Mouse (Mus musculus) kidney, postnatal 14 days (tissue): ENCODE results near the gene D17Wsu92e.

ENCODE experiments used
- DNase-seq: peaks from one replicate; pipeline ENCODE4 v3.0.0; 2022; ENCODE audit warnings: mixed read lengths

The D17Wsu92e gene

DNA sequence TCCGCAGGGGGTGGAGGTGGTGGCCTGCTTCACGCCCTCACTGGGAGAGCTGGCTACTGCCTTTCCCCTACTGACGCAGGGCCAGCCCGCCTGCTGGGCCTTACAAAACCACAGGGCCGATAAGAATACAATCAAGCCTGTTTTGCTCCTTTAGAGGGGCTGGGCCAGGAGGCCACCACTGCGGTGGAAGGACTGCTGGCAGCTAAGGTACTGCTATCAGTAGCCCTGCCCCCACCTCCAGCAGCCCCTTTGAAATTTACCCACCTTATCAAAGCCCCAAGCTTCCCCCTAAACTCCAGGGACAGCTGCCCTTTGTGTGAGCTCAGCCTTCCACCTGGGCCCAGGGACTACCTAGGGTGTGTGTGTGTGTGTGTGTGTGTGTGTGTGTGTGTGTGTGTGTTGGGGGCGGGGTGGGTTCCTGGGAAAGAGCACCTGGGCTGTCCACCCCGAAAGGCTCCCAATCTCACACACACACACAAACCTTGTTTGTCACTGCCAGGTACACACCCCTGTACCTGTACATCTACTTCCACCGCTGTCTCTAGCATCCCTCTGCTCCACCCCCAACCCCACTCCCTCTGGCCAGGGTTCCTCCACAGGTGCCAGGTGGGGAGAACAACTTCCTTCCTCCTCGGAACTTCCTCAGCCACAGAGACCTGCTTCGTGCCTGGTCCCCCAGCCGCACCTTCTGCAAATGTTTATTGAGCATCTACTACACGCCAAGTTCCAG, 85.9 kb downstream of the D17Wsu92e start:
- DNase-seq = no peak

GRCm38 (mm10) chr17:27732694-27733093, 87.8 kb downstream of the D17Wsu92e start:
- DNase-seq = no peak

DNA sequence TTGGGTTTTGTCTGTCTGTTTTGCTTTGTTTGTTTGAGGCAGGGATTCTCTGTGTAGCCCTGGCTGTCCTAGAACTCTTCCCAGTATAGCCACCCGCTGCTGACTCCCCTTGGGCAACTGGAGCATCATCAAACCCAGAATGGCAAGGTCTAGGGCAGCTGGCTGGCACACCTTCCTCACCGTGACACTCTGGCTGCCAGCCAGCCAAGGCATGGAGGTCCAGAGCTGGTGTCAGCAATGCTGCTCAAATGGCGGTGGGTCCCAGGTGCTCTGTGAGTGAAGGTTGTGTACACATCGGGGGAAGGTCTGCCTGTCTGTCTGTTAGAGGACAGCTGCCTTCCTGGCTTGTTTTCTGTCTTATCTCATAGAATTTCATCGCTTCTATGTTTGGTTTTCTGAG, 88.3 kb downstream of the D17Wsu92e start:
- no peak for DNase-seq

DNA sequence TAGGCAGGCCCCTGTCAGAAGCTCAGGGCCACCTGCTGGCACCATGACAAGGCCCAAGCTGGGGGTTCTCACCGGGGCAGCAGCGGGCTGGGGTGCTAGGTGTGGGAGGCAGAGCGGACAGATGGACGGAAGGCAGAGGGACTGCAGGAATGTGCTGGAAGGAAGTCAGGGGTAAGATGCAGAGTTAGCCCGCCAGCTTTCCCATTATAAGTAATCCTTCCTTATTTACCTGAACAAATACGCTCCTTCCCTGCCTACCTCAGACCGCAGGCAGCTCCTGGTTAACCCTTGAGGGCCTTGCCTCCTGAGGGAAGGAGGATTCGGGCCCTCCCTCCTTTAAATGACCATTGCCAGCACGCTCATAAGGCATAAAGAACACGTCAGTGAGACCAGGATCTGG, 91.7 kb downstream of the D17Wsu92e start, which contains the start of gene Spdef:
TSS of gene Spdef (minus strand) at position 186 of the 400 bp plus-strand sequence.
- no peak for DNase-seq

GRCm38 (mm10) chr17:27726527-27726926, 93.9 kb downstream of the D17Wsu92e start:
- DNase-seq = no peak

GRCm38 (mm10) chr17:27725412-27725811, 95.0 kb downstream of the D17Wsu92e start:
- DNase-seq = no peak

DNA sequence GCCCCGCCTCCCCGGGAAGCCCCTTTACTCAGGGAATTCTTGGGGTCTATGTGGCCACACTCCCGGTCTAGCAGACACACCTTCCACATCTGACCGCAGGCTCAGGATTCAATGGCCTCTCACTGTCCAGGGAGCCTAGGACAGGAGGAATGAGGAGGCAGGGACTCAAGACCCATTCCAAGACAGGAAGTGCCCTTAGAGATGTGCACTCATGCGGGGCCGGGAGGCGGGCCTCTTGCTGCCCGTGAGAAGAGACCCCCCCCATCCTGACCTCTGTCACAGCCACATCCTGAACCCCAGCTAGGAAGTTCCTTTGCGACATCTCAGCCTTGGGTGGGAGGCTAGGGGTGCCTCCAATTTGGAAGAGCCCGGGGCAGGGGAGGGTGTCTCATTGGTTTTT, 95.4 kb downstream of the D17Wsu92e start:
- no peak for DNase-seq

DNA sequence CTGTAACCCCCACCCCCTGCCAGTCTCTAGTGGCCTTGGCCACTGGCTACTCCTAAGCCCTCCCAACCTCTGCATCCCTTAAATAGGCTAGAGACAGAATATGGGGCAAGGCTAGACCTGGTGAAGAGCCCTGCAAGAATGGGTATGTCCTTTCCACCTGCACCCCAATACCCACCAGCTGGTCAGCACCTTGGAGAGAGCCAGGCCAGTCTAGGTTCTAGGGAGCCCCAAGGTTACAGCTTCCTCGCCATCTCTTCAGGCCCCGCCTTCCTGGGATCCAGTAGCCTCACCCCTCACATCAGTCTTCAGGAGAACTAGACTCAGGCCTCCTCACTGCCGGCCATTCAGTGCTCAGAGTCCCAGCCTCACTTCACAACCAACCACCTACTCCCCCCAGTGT, 96.1 kb downstream of the D17Wsu92e start:
- no peak for DNase-seq

DNA sequence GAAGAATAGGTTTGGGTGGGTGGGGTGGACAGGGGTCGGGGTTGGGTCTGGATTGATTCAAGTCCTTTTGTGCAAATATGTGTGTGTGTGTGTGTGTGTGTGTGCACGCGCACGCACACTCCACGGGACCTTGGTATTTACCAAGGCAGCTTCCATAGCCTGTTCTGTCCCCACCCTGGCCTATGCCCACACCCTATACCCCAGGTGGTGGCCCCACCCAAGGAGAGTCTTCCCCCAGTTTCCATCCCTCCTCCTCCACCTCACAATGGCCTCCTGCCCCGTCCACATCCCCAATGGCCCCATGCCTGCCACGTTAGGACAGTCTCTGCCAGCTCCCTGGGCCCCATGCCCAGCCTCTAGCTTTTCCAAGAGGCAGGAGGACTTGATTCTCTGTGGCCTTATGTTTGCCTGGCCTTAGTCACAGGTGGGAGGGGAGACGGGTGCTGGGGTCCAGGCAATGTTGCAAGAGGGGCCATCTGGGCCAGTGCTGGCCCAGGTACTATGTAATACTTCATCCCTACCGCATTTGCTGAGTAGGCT, 99.3 kb downstream of the D17Wsu92e start:
- no peak for DNase-seq

GRCm38 (mm10) chr17:27720326-27720725, 100.1 kb downstream of the D17Wsu92e start:
- no peak for DNase-seq

GRCm38 (mm10) chr17:27719663-27720062, 100.8 kb downstream of the D17Wsu92e start:
- DNase-seq = no peak

- peak; percentile 35 for DNase-seq
Observed at GRCm38 (mm10) chr17:27718250-27718649, 102.2 kb downstream of the D17Wsu92e start.

- peak; percentile 68 for DNase-seq
Observed at GRCm38 (mm10) chr17:27716804-27717203, 103.6 kb downstream of the D17Wsu92e start.

GRCm38 (mm10) chr17:27712832-27713231, 107.6 kb downstream of the D17Wsu92e start:
- no peak for DNase-seq

DNA sequence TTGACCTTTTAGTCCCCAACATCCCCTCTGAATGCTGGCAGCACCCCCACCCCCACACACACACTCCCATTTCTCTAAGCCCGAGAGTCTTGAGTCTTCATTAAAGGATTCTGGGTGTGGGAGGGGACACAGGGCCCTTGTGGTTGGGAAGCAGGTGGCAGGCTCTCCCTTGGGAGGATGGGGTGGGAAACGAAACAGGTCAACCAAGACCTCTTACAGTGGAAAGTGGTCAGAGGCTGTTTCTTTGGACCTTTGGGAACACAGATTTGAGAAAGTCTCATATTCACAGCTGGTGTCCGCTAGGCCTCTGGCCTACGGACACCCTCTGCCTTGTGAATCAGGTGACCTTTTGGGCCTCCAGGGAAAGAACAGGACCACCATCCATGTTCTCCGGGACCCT, 110.8 kb downstream of the D17Wsu92e start:
- no peak for DNase-seq

DNA sequence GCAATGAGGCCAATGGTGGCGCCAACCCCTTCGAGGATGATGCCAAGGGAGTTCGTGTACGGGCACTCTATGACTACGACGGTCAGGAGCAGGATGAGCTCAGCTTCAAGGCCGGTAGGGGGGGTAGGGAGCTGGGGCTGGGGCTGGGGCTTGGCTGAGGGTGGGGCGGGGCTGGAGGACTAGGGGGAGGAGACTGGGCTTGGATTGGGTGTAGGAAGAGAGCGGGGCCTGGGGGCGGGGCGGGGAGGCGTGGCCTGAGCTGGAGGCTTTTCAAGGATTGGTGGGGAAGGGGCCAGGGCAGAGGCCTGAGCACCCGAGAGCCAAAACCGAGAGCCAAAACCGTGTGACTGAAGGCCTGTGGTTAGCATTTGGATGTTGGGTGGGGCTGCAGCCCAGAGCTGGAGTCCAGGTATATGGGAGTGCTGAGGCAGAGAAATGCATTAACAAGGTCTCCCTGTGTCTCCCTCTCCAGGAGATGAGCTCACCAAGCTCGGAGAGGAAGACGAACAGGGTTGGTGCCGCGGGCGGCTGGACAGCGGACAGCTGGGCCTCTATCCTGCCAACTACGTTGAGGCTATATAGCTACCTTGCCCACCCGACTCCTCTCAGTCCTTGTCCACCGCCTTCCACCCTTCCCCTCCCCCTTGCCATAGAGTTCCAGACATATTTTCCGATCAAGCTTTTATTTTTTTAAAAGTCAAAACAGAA, 112.3 kb downstream of the D17Wsu92e start:
- DNase-seq = peak; percentile 84

DNA sequence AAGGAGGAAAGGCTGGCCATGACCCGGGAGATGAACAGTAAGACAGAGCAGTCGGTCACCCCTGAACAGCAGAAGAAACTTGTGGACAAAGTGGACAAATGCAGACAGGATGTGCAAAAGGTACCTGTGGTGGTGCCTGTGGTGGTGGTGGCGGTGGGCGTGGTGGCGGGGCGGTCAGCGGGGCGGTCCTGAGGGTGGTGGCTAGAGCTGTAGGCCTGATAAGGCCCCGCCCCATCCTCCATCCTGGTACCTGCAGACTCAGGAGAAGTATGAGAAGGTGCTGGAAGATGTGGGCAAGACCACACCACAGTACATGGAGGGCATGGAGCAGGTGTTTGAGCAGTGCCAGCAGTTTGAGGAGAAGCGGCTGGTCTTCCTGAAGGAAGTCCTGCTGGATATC, 114.8 kb downstream of the D17Wsu92e start:
- DNase-seq = no peak

DNA sequence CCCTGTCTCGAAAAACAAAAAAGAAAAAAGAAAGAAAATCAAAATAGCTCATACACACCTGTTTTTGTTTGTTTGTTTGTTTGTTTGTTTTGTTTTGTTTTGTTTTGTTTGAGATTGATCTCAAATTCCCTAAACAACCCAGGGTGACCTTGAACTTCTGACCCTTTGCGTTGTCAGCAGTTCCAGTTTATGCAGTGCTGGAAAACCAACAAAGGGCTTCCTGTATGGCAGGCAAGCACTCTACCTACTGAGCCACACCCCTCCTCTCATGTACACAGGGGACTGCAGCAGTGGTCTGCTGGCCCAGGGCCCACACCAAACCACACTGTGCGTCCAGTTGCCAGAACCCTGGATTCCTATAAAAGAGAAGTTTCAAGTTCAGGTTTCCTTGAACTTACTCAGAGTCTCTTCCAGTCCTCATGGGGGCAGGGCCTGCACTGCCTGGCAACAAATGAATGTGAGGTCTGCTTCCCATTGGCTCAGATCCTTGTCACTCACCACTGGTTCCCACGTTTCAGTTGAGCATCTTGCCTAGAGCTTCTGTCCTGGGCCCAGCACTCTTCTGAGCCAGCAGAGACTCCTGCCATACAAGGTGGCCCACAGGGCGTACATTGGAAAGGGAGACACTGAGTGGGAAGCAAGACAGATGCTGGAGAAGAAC, 116.4 kb downstream of the D17Wsu92e start:
- DNase-seq = no peak

DNA sequence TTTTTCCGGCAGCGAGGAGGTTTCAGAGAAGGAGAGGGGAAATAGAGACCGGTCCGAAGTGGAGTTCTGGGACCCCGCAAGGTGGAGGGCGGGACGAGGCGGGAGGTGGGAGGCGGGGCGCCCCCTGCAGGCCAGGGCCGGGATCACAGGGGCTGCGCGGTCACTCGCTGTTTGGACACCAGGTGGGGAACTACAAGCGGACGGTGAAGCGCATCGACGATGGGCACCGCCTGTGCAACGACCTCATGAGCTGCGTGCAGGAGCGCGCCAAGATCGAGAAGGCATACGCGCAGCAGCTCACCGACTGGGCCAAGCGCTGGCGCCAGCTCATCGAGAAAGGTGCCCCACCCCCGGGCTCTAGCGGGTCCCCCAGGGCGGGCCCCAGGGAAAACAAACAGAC, 117.9 kb downstream of the D17Wsu92e start:
- peak; percentile 65 for DNase-seq

- DNase-seq = no peak
Observed at GRCm38 (mm10) chr17:27701856-27702255, 118.6 kb downstream of the D17Wsu92e start.
